Mouse (Mus musculus) myocyte (in vitro differentiated cells): ENCODE data around the gene Pld1. TPM values are rescaled to one million over a fixed set of nuclear protein-coding genes. Genes with fewer than 3 reads are reported as not detected.

Experiments
- H3K27me3 ChIP-seq: one replicate; pipeline ENCODE4 v1.6.1; 2011; ENCODE audit not compliant: control insufficient read depth, insufficient read depth, insufficient read length
- H3K36me3 ChIP-seq: one replicate; pipeline ENCODE4 v1.6.1; 2011; ENCODE audit not compliant: control insufficient read depth, insufficient read depth
- H3K4me2 ChIP-seq: one replicate; pipeline ENCODE4 v1.6.1; 2011; ENCODE audit warnings: low read depth, control low read depth
- H3K4me3 ChIP-seq: one replicate; pipeline ENCODE4 v1.5.1; 2011; ENCODE audit warnings: mild to moderate bottlenecking, control low read depth, moderate library complexity
- H3K79me2 ChIP-seq: one replicate; pipeline ENCODE4 v1.6.1; 2011; ENCODE audit not compliant: control insufficient read depth, insufficient read depth
- H3ac ChIP-seq: one replicate; pipeline ENCODE4 v1.6.1; 2011; ENCODE audit not compliant: control insufficient read depth, insufficient read length
- CEBPB ChIP-seq: IDR thresholded peaks from 2 replicates; pipeline ENCODE4 v1.6.1; 2011; ENCODE audit warnings: mild to moderate bottlenecking, moderate library complexity; ENCODE audit not compliant: poor library complexity, insufficient read depth, severe bottlenecking
- E2F4 ChIP-seq: IDR thresholded peaks from one replicate; pipeline ENCODE4 v1.6.1; 2011; ENCODE audit warnings: mild to moderate bottlenecking, control low read depth, moderate library complexity; ENCODE audit not compliant: insufficient read depth
- MAX ChIP-seq: IDR thresholded peaks from one replicate; pipeline ENCODE4 v1.6.1; 2011; ENCODE audit warnings: low read depth, mild to moderate bottlenecking, control low read depth
- MYOD1 ChIP-seq, 3 experiments: IDR thresholded peaks; one replicate each; pipeline ENCODE4 v1.6.1; 2011; ENCODE audit warnings: control low read depth in 2 of 3, low read depth in 2 of 3, mild to moderate bottlenecking in 2 of 3, moderate library complexity in 1 of 3; ENCODE audit not compliant: insufficient read length in 2 of 3, control insufficient read depth in 1 of 3
- MYOG ChIP-seq, 3 experiments: IDR thresholded peaks; one replicate each; pipeline ENCODE4 v1.6.1; 2011; ENCODE audit warnings: control low read depth in 2 of 3, low read depth in 2 of 3, mild to moderate bottlenecking in 2 of 3; ENCODE audit not compliant: insufficient read length in 2 of 3, control insufficient read depth in 1 of 3, insufficient read depth in 1 of 3
- POLR2A ChIP-seq: IDR thresholded peaks from one replicate; pipeline ENCODE4 v1.6.1; 2011; ENCODE audit warnings: low read depth, mild to moderate bottlenecking, control low read depth, moderate library complexity; ENCODE audit not compliant: insufficient read length
- POLR2AphosphoS2 ChIP-seq: IDR thresholded peaks from one replicate; pipeline ENCODE4 v1.6.1; 2011; ENCODE audit warnings: low read depth, control low read depth; ENCODE audit not compliant: insufficient read length
- REST ChIP-seq: IDR thresholded peaks from one replicate; pipeline ENCODE4 v1.6.1; 2011; ENCODE audit warnings: mild to moderate bottlenecking, control low read depth, moderate library complexity; ENCODE audit not compliant: insufficient read depth, insufficient read length
- SRF ChIP-seq: IDR thresholded peaks from one replicate; pipeline ENCODE4 v1.6.1; 2011; ENCODE audit warnings: low read depth; ENCODE audit not compliant: control insufficient read depth, insufficient read length
- TCF12 ChIP-seq: IDR thresholded peaks from one replicate; pipeline ENCODE4 v1.6.1; 2011; ENCODE audit warnings: mild to moderate bottlenecking, control low read depth; ENCODE audit not compliant: poor library complexity, insufficient read depth, severe bottlenecking
- TCF3 ChIP-seq: IDR thresholded peaks from one replicate; pipeline ENCODE4 v1.6.1; 2011; ENCODE audit warnings: low read depth, control low read depth; ENCODE audit not compliant: insufficient read length
- USF1 ChIP-seq: IDR thresholded peaks from one replicate; pipeline ENCODE4 v1.6.1; 2011; ENCODE audit warnings: low read depth, mild to moderate bottlenecking, control low read depth, moderate library complexity
- polyA plus RNA-seq: library from polyadenylated mRNA; unstranded; fragments of >200 nt; fragmentation: generic; extraction: Trizol; gene quantifications from one replicate; pipeline ENCODE4 v1.2.1, GENCODE M21; 2012; ENCODE audit warnings: missing spikeins

Pld1 gene
- polyA plus RNA-seq, 1 experiment: 6.5 TPM

- Histone ChIP-seq H3ac (no peak overlapping the region), H3K4me3 (no peak overlapping the region), H3K4me2 (no peak overlapping the region), H3K27me3 (no peaks in the 10 kb centered on the region), H3K36me3 (no peaks in the 10 kb centered on the region), H3K79me2 (no peaks in the 10 kb centered on the region)
- TF ChIP-seq POLR2AphosphoS2 (no peak), POLR2A (no peak), REST (no peak), SRF (no peak), CEBPB (no peak), MAX (no peak), E2F4 (no peak), USF1 (no peak), MYOD1 (IDR thresholded peaks at IDR 0.05; ENCODE audit: control insufficient read depth in 1 of 3, insufficient read length in 2 of 3, low read depth in 2 of 3) (no peak), TCF3 (no peak), TCF12 (no peak)
These were observed 207.0 kb downstream of the Pld1 start for GRCm38 (mm10) chr3:28145461-28145860.

GRCm38 (mm10) chr3:28149656-28150256, 211.3 kb downstream of the Pld1 start:
- Histone ChIP-seq H3K4me2 (no peak overlapping the region), H3K36me3 (no peaks in the 10 kb centered on the region)
- TF ChIP-seq POLR2AphosphoS2: no peak

GRCm38 (mm10) chr3:28158006-28158405, 219.5 kb downstream of the Pld1 start:
- Histone ChIP-seq H3K4me2 (no peak overlapping the region), H3K27me3 (no peaks in the 10 kb centered on the region), H3ac (no peak overlapping the region), H3K79me2 (no peaks in the 10 kb centered on the region), H3K36me3 (no peaks in the 10 kb centered on the region), H3K4me3 (no peak overlapping the region)
- TF ChIP-seq CEBPB: no peak
- TF ChIP-seq USF1: no peak
- TF ChIP-seq TCF12: no peak
- TF ChIP-seq POLR2AphosphoS2: no peak
- no peak for TF ChIP-seq MYOG (IDR thresholded peaks at IDR 0.05; ENCODE audit: control insufficient read depth in 1 of 3, insufficient read depth in 1 of 3, insufficient read length in 2 of 3, low read depth in 2 of 3)
- TF ChIP-seq SRF: no peak
- no peak for TF ChIP-seq MYOD1 (IDR thresholded peaks at IDR 0.05; ENCODE audit: control insufficient read depth in 1 of 3, insufficient read length in 2 of 3, low read depth in 2 of 3)
- TF ChIP-seq POLR2A: no peak
- TF ChIP-seq TCF3: no peak
- no peak for TF ChIP-seq E2F4
- no peak for TF ChIP-seq REST
- TF ChIP-seq MAX: no peak

More at GRCm38 (mm10) chr3:28149656-28150256, 211.3 kb downstream of the Pld1 start:
- Histone ChIP-seq H3ac (no peak overlapping the region), H3K27me3 (no peaks in the 10 kb centered on the region), H3K79me2 (no peaks in the 10 kb centered on the region), H3K4me3 (no peak overlapping the region)

- TF ChIP-seq USF1: no peak
- TF ChIP-seq POLR2AphosphoS2: no peak
- TF ChIP-seq E2F4: no peak
- TF ChIP-seq MYOD1 (IDR thresholded peaks at IDR 0.05; ENCODE audit: control insufficient read depth in 1 of 3, insufficient read length in 2 of 3, low read depth in 2 of 3): no peak
- TF ChIP-seq MAX: no peak
- no peak for TF ChIP-seq MYOG (IDR thresholded peaks at IDR 0.05; ENCODE audit: control insufficient read depth in 1 of 3, insufficient read depth in 1 of 3, insufficient read length in 2 of 3, low read depth in 2 of 3)
- no peak for TF ChIP-seq POLR2A
- TF ChIP-seq TCF12: no peak
- TF ChIP-seq SRF: no peak
- no peak for TF ChIP-seq REST
These were observed 220.4 kb downstream of the Pld1 start for GRCm38 (mm10) chr3:28158916-28159315.

GRCm38 (mm10) chr3:28162346-28162745, 223.9 kb downstream of the Pld1 start:
- TF ChIP-seq TCF3 (no peak), TCF12 (no peak), POLR2A (no peak), MYOD1 (IDR thresholded peaks at IDR 0.05; ENCODE audit: control insufficient read depth in 1 of 3, insufficient read length in 2 of 3, low read depth in 2 of 3) (no peak), REST (no peak), SRF (no peak)
- Histone ChIP-seq H3K4me3 (no peak overlapping the region), H3K4me2 (no peak overlapping the region), H3ac (no peak overlapping the region), H3K36me3 (no peaks in the 10 kb centered on the region), H3K27me3 (no peaks in the 10 kb centered on the region), H3K79me2 (no peaks in the 10 kb centered on the region)

More at GRCm38 (mm10) chr3:28158916-28159315, 220.4 kb downstream of the Pld1 start:
- Histone ChIP-seq H3ac (no peak overlapping the region), H3K4me3 (no peak overlapping the region), H3K79me2 (no peaks in the 10 kb centered on the region), H3K27me3 (no peaks in the 10 kb centered on the region), H3K4me2 (no peak overlapping the region), H3K36me3 (no peaks in the 10 kb centered on the region)
